Mouse (Mus musculus) small intestine, adult 2 months (tissue): ENCODE results near the gene Camta1.

Experiments
- CTCF ChIP-seq: fragments of 200-500 bp; IDR thresholded peaks from 2 replicates; pipeline ENCODE4 v1.5.1; 2012; ENCODE audit warnings: low read depth, mild to moderate bottlenecking, control low read depth, inconsistent platforms, low read length, moderate library complexity, mixed read lengths; ENCODE audit not compliant: insufficient replicate concordance, insufficient read length; ENCODE audit errors: extremely low read depth
- POLR2A ChIP-seq: fragments of 200-500 bp; IDR thresholded peaks from 2 replicates; pipeline ENCODE4 v1.6.1; 2012; ENCODE audit warnings: low read depth, mild to moderate bottlenecking, control low read depth, inconsistent platforms, low read length, moderate library complexity

GRCm38 (mm10) chr4:151775441-151775840, 86.2 kb downstream of the Camta1 start:
- TF ChIP-seq POLR2A (no peak), CTCF (no peak)
